Mouse (Mus musculus) kidney, adult 2 months (tissue): ENCODE results near the gene Tet3. TPM values are rescaled to one million over a fixed set of nuclear protein-coding genes. Genes with fewer than 3 reads are reported as not detected.

Experiments
- DNase-seq: peaks from one replicate; pipeline ENCODE4 v3.0.0; 2021
- H3K27ac ChIP-seq: fragments of 200-500 bp; 2 replicates; pipeline ENCODE4 v1.5.1; 2012; ENCODE audit warnings: low read depth, low read length, control low read depth, inconsistent platforms; ENCODE audit not compliant: insufficient read depth
- H3K27me3 ChIP-seq: fragments of 200-500 bp; replicated peaks from 2 replicates; pipeline ENCODE4 v1.6.1; 2012; ENCODE audit warnings: mild to moderate bottlenecking, moderate library complexity, low read length, inconsistent platforms; ENCODE audit not compliant: control insufficient read depth, insufficient read depth
- H3K36me3 ChIP-seq: fragments of 200-500 bp; 2 replicates; pipeline ENCODE4 v1.6.1; 2012; ENCODE audit warnings: mild to moderate bottlenecking, moderate library complexity, low read length, inconsistent platforms; ENCODE audit not compliant: control insufficient read depth, insufficient read depth
- H3K4me1 ChIP-seq: fragments of 200-500 bp; 2 replicates; pipeline ENCODE4 v1.6.1; 2011; ENCODE audit warnings: low read length; ENCODE audit not compliant: control insufficient read depth, insufficient read depth
- H3K4me3 ChIP-seq: fragments of 200-500 bp; 2 replicates; pipeline ENCODE4 v1.5.1; 2011; ENCODE audit warnings: mild to moderate bottlenecking, low read depth, low read length, control low read depth; ENCODE audit not compliant: insufficient read depth
- CTCF ChIP-seq: fragments of 200-500 bp; conservative IDR thresholded peaks from 2 replicates; pipeline ENCODE4 v1.5.1; 2011; ENCODE audit warnings: low read depth, mild to moderate bottlenecking, control low read depth, low read length, moderate library complexity, mixed read lengths; ENCODE audit not compliant: insufficient read depth, insufficient read length
- POLR2A ChIP-seq: fragments of 200-500 bp; IDR thresholded peaks from one replicate; pipeline ENCODE4 v1.6.1; 2011; ENCODE audit warnings: low read depth, low read length, control low read depth
- WGBS: fragments of 180-500 bp; shearing (Covaris S2); methylation state at CpG from one replicate; pipeline ENCODE4 v1.1.7; 2018; 5-methylcytosine and 5-hydroxymethylcytosine counted together
- polyA plus RNA-seq: library from polyadenylated mRNA; depleted of rRNA; stranded (reverse); fragments of >200 nt; gene quantifications from 2 replicates; pipeline ENCODE4 v1.2.3, GENCODE M21; 2012

The Tet3 gene
- polyA plus RNA-seq, 1 experiment = 8.0 TPM

DNA sequence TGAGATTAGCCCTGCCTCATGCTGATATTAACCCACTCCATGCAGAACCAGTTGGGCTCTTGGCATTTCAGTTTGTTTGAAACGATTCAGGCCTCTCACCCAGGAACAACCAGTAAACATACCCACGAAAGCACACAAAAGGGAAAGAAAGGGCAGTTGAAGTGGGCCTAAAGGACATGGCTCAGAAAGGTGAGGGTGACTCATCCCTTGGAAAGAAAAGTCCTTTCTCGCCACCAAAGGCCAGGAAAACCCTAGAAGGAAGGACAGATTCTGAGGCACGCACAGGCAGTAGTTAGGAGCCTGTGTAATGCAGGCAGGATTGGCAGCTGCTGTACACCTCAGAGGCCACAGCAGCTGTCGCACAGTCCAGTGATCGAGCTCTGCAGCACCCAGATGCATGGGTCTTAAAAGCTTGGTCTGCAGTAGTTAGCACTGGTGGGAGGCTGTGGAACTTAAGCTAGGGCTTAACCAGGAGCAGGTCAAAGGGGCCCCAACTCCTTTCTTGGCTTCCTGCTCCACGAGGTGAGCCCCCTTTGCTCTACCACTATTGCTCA is 53.3 kb downstream of the Tet3 start:
- Histone ChIP-seq H3K27ac (no peak overlapping the region), H3K4me1 (peaks cover 4% of the 10 kb centered on the region), H3K27me3 (no peaks in the 10 kb centered on the region), H3K36me3 (peaks cover 5% of the 10 kb centered on the region), H3K4me3 (no peak overlapping the region)
- TF ChIP-seq POLR2A = no peak
- no peak for TF ChIP-seq CTCF
- 67% methylated on average over 7 of the region's 7 CpGs for WGBS
- DNase-seq = no peak

DNA sequence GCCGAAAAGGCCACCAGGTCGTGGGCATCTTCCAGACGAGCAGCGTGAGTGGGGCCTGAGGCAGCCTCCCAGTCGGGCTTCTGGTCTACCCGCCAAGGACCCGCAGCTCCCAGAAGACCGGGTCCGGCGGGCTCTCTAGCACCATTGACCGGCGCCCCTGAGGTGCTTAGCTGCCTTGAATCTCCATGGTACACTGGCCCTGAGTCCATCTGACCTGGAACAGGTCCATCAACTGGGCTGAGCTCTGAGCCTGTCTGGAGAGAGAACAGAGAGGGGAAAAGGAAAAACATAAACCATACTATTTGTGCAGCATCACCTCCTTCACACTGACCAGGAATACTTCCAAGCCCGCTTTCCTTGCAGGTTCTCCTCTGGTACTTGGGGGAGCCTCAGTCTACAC is 54.3 kb downstream of the Tet3 start:
- 87% methylated on average over 13 of the region's 13 CpGs for WGBS
- Histone ChIP-seq H3K4me3 (no peak overlapping the region), H3K4me1 (no peaks in the 10 kb centered on the region; the same call in 1 of the 2 replicates), H3K27me3 (no peaks in the 10 kb centered on the region), H3K27ac (no peak overlapping the region), H3K36me3 (peaks cover 5% of the 10 kb centered on the region)
- no peak for TF ChIP-seq CTCF
- TF ChIP-seq POLR2A = no peak
- no peak for DNase-seq

DNA sequence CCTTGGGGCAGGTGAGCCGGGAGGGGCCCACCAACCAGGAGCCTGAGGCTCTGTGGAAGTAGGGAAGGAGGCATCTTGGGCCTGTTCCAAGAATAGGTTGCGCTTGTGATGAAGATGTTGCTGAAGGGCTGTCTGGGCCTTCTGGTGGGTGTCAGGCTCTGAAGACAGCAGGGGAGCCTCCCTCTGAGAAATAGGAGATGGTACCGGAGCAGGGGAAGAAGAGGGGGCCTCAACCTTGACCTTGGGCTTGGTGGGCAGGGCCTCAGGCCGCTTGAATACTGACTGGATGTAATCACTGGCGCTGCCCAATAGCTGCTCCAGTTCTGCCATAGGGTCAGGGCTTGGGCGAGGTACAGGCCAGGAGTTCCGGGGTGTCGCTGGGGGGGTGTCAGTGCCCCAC is 55.4 kb downstream of the Tet3 start:
- Histone ChIP-seq H3K4me1 (no peaks in the 10 kb centered on the region; the same call in 1 of the 2 replicates), H3K27ac (no peak overlapping the region), H3K36me3 (peaks cover 5% of the 10 kb centered on the region), H3K4me3 (no peak overlapping the region), H3K27me3 (no peaks in the 10 kb centered on the region)
- no peak for DNase-seq
- TF ChIP-seq POLR2A (no peak), CTCF (no peak)
- 92% methylated on average over 8 of the region's 8 CpGs for WGBS

DNA sequence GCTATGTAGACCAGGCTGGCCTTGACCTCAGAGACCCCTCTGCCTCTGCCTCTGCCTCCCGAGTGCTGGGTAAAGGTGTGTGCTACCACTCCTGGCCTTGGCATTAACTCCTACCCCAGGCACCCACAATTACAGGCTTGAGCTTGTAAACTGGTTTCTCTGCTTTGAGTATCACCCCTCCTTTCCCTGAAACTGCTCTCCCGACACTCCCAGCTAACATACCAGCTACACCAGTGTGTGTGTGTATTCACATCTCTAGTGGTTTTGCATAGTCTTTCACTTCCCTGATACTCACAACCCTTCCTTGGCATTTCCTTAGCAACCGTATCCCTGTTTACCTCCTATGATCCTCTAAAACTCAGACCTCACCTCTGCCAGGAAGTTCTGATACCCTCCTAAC is 59.1 kb downstream of the Tet3 start:
- Histone ChIP-seq H3K36me3 (peaks cover 7% of the 10 kb centered on the region), H3K4me1 (no peaks in the 10 kb centered on the region)

DNA sequence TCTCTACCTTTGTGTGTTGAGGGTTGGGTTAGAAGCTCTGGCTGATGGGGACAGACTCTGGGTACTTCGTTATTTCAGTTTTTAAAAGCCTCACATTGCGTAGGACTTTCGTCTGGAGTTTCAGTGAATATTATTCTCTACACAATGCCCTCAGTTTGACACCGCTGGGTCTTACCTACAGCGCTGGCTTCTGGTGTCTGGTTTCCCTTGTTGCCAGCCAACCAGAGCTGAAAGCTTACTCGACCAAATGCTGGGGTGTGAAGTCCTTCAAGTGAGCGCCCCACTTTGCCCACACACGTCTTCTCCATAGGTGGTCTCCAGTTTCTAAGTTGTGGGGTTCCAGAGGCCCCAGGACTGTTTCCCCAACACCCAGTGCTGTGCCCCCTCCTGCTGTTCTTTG is 61.2 kb downstream of the Tet3 start:
- Histone ChIP-seq H3K27ac (no peak overlapping the region), H3K27me3 (no peaks in the 10 kb centered on the region), H3K4me3 (no peak overlapping the region), H3K4me1 (no peaks in the 10 kb centered on the region), H3K36me3 (peaks cover 4% of the 10 kb centered on the region; the same call in 1 of the 2 replicates)
- WGBS = 66% methylated on average over 8 of the region's 8 CpGs
- TF ChIP-seq CTCF = no peak
- TF ChIP-seq POLR2A = no peak
- DNase-seq = no peak

More for the DNA sequence above, 59.1 kb downstream of the Tet3 start:
- no peak for DNase-seq
- TF ChIP-seq POLR2A = no peak
- no peak for TF ChIP-seq CTCF
- Histone ChIP-seq H3K4me3 (no peak overlapping the region), H3K27me3 (no peaks in the 10 kb centered on the region), H3K27ac (no peak overlapping the region)
- 62% methylated on average over 3 of the region's 3 CpGs for WGBS

DNA sequence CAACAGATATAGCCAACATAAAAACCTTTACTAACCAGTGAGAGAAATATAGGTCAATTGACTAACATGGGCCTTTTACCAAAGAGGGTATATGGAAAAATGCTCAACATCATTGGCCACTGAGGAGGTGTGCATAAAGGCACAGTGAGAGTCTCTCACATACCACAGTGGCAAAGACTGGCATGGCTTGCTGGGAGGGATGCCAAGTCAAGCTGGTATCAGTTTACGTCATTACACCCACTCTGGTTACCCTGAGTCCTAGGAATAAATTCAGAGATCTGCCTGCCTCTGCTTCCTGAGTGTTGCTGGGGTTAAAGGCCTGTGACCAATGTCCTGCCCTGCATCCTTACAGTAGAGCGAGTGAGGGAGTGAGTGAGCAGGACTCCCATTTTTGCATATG is 62.2 kb downstream of the Tet3 start:
- no peak overlapping the region for H3K4me3 ChIP-seq
- 84% methylated on average over 2 of the region's 2 CpGs for WGBS

DNA sequence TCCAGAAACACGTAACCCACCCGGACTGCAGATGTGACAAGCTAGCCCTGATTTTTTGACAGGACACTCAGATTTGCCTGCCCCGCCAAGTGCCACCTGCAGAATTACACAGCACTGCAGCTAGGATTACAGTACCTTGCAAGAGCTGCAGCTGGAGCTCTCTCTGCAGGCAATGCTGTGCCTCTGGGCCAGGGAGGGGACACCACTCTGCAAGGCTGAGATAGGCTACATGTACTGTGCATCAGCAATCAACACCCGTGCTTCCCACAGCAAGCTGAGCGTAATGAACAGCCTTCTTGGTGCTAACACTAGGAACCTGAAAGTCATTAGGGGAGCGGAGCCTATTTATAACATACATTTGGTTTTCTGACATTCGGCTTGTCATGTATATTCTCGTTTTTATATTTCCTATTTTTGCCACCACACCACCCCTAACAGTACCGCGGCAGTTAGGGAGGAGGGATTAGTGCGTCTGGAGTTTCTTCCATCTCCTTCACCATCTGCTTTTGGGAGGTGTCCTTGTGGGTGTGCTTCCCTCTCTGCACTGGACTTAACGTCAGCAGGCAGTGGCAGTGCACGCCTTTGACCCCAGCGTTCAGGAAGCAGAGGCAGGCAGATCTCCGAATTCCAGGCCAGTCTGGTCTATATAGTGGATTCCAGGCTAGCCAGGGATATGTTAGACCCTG is 63.2 kb downstream of the Tet3 start:
- DNase-seq = no peak
- Histone ChIP-seq H3K4me1 (no peaks in the 10 kb centered on the region), H3K4me3 (no peak overlapping the region), H3K36me3 (peaks cover 2% of the 10 kb centered on the region; the same call in 1 of the 2 replicates), H3K27me3 (no peaks in the 10 kb centered on the region), H3K27ac (no peak overlapping the region)
- TF ChIP-seq POLR2A (no peak), CTCF (no peak)
- 90% methylated on average over 15 of the region's 15 CpGs for WGBS

More for the DNA sequence above, 62.2 kb downstream of the Tet3 start:
- Histone ChIP-seq H3K4me1 (no peaks in the 10 kb centered on the region), H3K36me3 (peaks cover 2% of the 10 kb centered on the region; the same call in 1 of the 2 replicates), H3K27ac (no peak overlapping the region), H3K27me3 (no peaks in the 10 kb centered on the region)
- no peak for DNase-seq
- TF ChIP-seq CTCF (no peak), POLR2A (no peak)
